Comparison of ENCODE assay signal across 17 mouse cellular contexts in the genomic region with DNA sequence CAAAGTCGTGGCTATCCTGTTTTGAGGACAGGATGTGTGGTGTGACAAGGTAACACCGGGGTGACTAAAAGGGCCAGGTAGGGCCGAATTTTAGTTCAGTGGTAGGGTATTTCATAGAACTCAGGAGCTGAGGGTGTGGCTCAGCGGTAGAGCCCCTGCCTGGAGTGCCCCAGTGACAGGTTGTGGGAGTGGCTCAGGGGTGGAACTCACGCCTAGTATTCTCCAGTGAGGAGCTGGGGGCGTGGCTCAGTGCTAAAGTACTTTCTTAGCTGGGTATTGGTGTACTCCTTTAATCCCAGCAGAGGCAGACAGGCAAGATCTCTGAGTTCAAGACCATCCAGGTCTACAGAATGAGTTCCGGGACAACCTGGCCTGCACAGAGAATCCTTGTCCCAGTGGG. TPM values are rescaled to one million over a fixed set of nuclear protein-coding genes. Genes with fewer than 3 reads are reported as not detected.
DNase-seq lines count a peak whose midpoint lies in the region; ATAC-seq lines count a peak whose summit lies in the region.
"Had no signal": no experiment of that assay in that cellular context is flagged by ENCODE, and none has a peak within 500 bp of the region (broad histone marks: within the 10 kb centered on the region; RNA-seq: fewer than 3 reads in every experiment).

No protein-coding gene starts in this region.

- WGBS in heart, embryonic 11.5 days (ENCODE audit: insufficient replicate concordance): 47% methylated on average over 7 of the region's 7 CpGs

- H3K27me3 ChIP-seq in heart, embryonic 11.5 days (ENCODE audit: control insufficient read depth, insufficient read depth, low read length): no peaks in the 10 kb centered on the region
- H3K27me3 ChIP-seq: embryonic facial prominence, embryonic 12.5 days had no signal

- no peak for DNase-seq in heart, postnatal 14 days
- DNase-seq in ES-CJ7 (ENCODE audit: low read depth, low spot score): peak; percentile 79
- no peak for DNase-seq in adrenal gland, adult 18-20 months (ENCODE audit: low spot score in 2 of 2)
- DNase-seq in layer of hippocampus, postnatal 14 days (ENCODE audit: low spot score in 2 of 2): no peak
- no peak for DNase-seq in thymus, postnatal 14 days
- DNase-seq: adrenal gland, postnatal 25 days; cerebellum, postnatal 25 days; gastrocnemius, postnatal 25 days; kidney, postnatal 10 days; lung, postnatal 4 days; midbrain, embryonic 14.5 days; right cerebral cortex, postnatal 14 days had no signal

- H3K4me2 ChIP-seq in heart, embryonic 11.5 days: no peak overlapping the region
- H3K4me2 ChIP-seq: embryonic facial prominence, embryonic 12.5 days had no signal

- ATAC-seq in heart, embryonic 11.5 days (replicated peaks; ENCODE audit: insufficient number of reproducible peaks, low FRiP score, low TSS enrichment): peak; percentile 44; the same call in 1 of the 2 replicates
- peak; percentile 37; the same call in 1 of the 2 replicates for ATAC-seq in common myeloid progenitor, adult 5-6 weeks (replicated peaks; ENCODE audit: low read depth, poor library complexity, severe bottlenecking)
- 0 out of 2 replicates have a peak, but pooled peaks have one; percentile 27 for ATAC-seq in megakaryocyte, adult 5-6 weeks (ENCODE audit: poor library complexity, severe bottlenecking)
- ATAC-seq: hindbrain, embryonic 16.5 days had no signal

- intact Hi-C loops in heart, postnatal 14 days (cut with DNase I): loop anchor here (2.0 to 5.0 kb wide), 3 partner anchors 34 to 499 kb away; no protein-coding TSS in a partner anchor

- H3K4me3 ChIP-seq in heart, embryonic 11.5 days (ENCODE audit: low read depth, low read length): no peak overlapping the region
- H3K4me3 ChIP-seq: embryonic facial prominence, embryonic 12.5 days had no signal

- H3K9me3 ChIP-seq in heart, embryonic 11.5 days (replicated peaks; ENCODE audit: control insufficient read depth, low read length): no peaks in the 10 kb centered on the region
- H3K9me3 ChIP-seq: embryonic facial prominence, embryonic 12.5 days had no signal

- H3K36me3 ChIP-seq in heart, embryonic 11.5 days (ENCODE audit: control insufficient read depth, insufficient read depth, low read length): peaks cover 11% of the 10 kb centered on the region

- H3K27ac ChIP-seq in heart, embryonic 11.5 days (ENCODE audit: low read depth, low read length): no peak overlapping the region
- H3K27ac ChIP-seq: embryonic facial prominence, embryonic 12.5 days had no signal

- H3K9ac ChIP-seq in heart, embryonic 11.5 days (ENCODE audit: low read depth, low read length): no peak overlapping the region
- H3K9ac ChIP-seq: embryonic facial prominence, embryonic 12.5 days had no signal

- H3K4me1 ChIP-seq in heart, embryonic 11.5 days (ENCODE audit: control insufficient read depth, insufficient read depth, low read length): no peaks in the 10 kb centered on the region
- H3K4me1 ChIP-seq: embryonic facial prominence, embryonic 12.5 days had no signal

RNA-seq across cellular contexts. Expression of gene Numbl, which starts 17.8 kb away (rescaled TPM):
- polyA plus RNA-seq in heart, embryonic 11.5 days (2014; fragmentation: Nextera tagmentation; extraction: Ambion mirVana): 3.4 and 4.6 TPM in 2 replicates
- total RNA-seq in heart, postnatal 14 days (2021): 1 to 10 TPM; 7.9 to 8.5 TPM
- total RNA-seq in common myeloid progenitor, adult 5-6 weeks (2017): 0.29 and 1.1 TPM in 2 replicates
- 2.8 and 4.3 TPM in 2 replicates for total RNA-seq in megakaryocyte, adult 5-6 weeks (2015)
- 2.5 and 2.6 TPM in 2 replicates for total RNA-seq in megakaryocyte, adult 5-6 weeks (2017)
- total RNA-seq in adrenal gland, adult 18-20 months (2021): 1 to 10 TPM; 6.8 to 7.7 TPM
- 100 to 1,000 TPM; 144 to 148 TPM for total RNA-seq in layer of hippocampus, postnatal 14 days (2021)

RNA-seq across cellular contexts. Expression of gene Coq8b, which starts 43.2 kb away (rescaled TPM):
- polyA plus RNA-seq in heart, embryonic 11.5 days (2014; fragmentation: Nextera tagmentation; extraction: Ambion mirVana): 9.1 and 10.6 TPM in 2 replicates
- total RNA-seq in heart, postnatal 14 days (2021): 1 to 10 TPM; 7.0 to 8.8 TPM
- total RNA-seq in common myeloid progenitor, adult 5-6 weeks (2017): 8.2 and 15.7 TPM in 2 replicates
- 12.0 and 16.8 TPM in 2 replicates for total RNA-seq in megakaryocyte, adult 5-6 weeks (2015)
- total RNA-seq in megakaryocyte, adult 5-6 weeks (2017): 7.5 and 15.2 TPM in 2 replicates
- 10 to 100 TPM; 38.2 to 68.0 TPM for total RNA-seq in adrenal gland, adult 18-20 months (2021)
- total RNA-seq in layer of hippocampus, postnatal 14 days (2021): 10 to 100 TPM; 27.1 to 30.9 TPM

RNA-seq across cellular contexts. Expression of gene Itpkc, which starts 47.6 kb away (rescaled TPM):
- 2.8 and 3.2 TPM in 2 replicates for polyA plus RNA-seq in heart, embryonic 11.5 days (2014; fragmentation: Nextera tagmentation; extraction: Ambion mirVana)
- total RNA-seq in heart, postnatal 14 days (2021): 1 to 10 TPM; 4.5 to 5.5 TPM
- total RNA-seq in common myeloid progenitor, adult 5-6 weeks (2017): 5.2 and 5.4 TPM in 2 replicates
- total RNA-seq in megakaryocyte, adult 5-6 weeks (2015): 1.6 and 2.7 TPM in 2 replicates
- total RNA-seq in megakaryocyte, adult 5-6 weeks (2017): 1.6 and 4.7 TPM in 2 replicates
- 10 to 100 TPM; 14.5 to 17.9 TPM for total RNA-seq in adrenal gland, adult 18-20 months (2021)
- total RNA-seq in layer of hippocampus, postnatal 14 days (2021): 1 to 10 TPM; 7.3 to 8.0 TPM

Comparison
In these comparisons a context has a peak if more than half of its experiments do, and no peak if none do; other contexts are left out.
1. RNA of gene Numbl, which starts 17.8 kb away (total RNA-seq): 144 to 148 TPM in layer of hippocampus, postnatal 14 days; 7.9 to 8.5 TPM in heart, postnatal 14 days, 6.8 to 7.7 TPM in adrenal gland, adult 18-20 months, 2.5 to 4.3 TPM in megakaryocyte, adult 5-6 weeks and 0.29 to 1.1 TPM in common myeloid progenitor, adult 5-6 weeks; every median in the first group is over 10 times any median in the second.
2. Peak in every context shown above with its lines, with median percentiles within 50 percentile points of each other: ATAC-seq.